Mouse (Mus musculus) neural tube, embryonic 13.5 days (tissue): ENCODE results near the gene Cd247. TPM values are rescaled to one million over a fixed set of nuclear protein-coding genes. Genes with fewer than 3 reads are reported as not detected.

ENCODE experiments used
- ATAC-seq: fragments of 200-750 bp; cut with Nextera tagmentation; 2 replicates; pipeline ENCODE4 v1.8.0; 2017; ENCODE audit warnings: low read depth, mild to moderate bottlenecking, moderate TSS enrichment, moderate library complexity
- H3K27ac ChIP-seq: fragments of 300-500 bp; sonication (generic); replicated peaks from 2 replicates; pipeline ENCODE4 v1.5.1; 2015; ENCODE audit warnings: moderate library complexity, mild to moderate bottlenecking, inconsistent platforms
- H3K27me3 ChIP-seq: fragments of 300-500 bp; sonication (generic); 2 replicates; pipeline ENCODE4 v1.6.1; 2015; ENCODE audit warnings: mild to moderate bottlenecking, inconsistent platforms
- H3K36me3 ChIP-seq: fragments of 300-500 bp; sonication (generic); 2 replicates; pipeline ENCODE4 v1.6.1; 2015; ENCODE audit warnings: mild to moderate bottlenecking, inconsistent platforms
- H3K4me1 ChIP-seq: fragments of 300-500 bp; sonication (generic); replicated peaks from 2 replicates; pipeline ENCODE4 v1.6.1; 2015; ENCODE audit warnings: inconsistent platforms
- H3K4me2 ChIP-seq: fragments of 300-500 bp; sonication (generic); 2 replicates; pipeline ENCODE4 v1.6.1; 2015; ENCODE audit warnings: inconsistent platforms, mild to moderate bottlenecking, moderate library complexity
- H3K4me3 ChIP-seq: fragments of 300-500 bp; sonication (generic); 2 replicates; pipeline ENCODE4 v1.5.1; 2015; ENCODE audit warnings: mild to moderate bottlenecking, inconsistent platforms
- H3K9ac ChIP-seq: fragments of 300-500 bp; sonication (generic); 2 replicates; pipeline ENCODE4 v1.6.1; 2015; ENCODE audit warnings: moderate library complexity, mild to moderate bottlenecking, inconsistent platforms
- H3K9me3 ChIP-seq: fragments of 300-500 bp; sonication (generic); 2 replicates; pipeline ENCODE4 v1.6.1; 2016; ENCODE audit warnings: inconsistent platforms
- WGBS: fragments of 180-500 bp; shearing (Covaris S2); methylation state at CpG from one replicate; pipeline ENCODE4 v1.1.7; 2015; 5-methylcytosine and 5-hydroxymethylcytosine counted together
- polyA plus RNA-seq: library from polyadenylated mRNA; unstranded; fragments of >200 nt; fragmentation: Nextera tagmentation; extraction: Ambion mirVana; gene quantifications from 2 replicates; pipeline ENCODE4 v1.2.1, GENCODE M21; 2015

The Cd247 gene
- polyA plus RNA-seq, 1 experiment from 2014 or later, result 0.60 TPM

DNA sequence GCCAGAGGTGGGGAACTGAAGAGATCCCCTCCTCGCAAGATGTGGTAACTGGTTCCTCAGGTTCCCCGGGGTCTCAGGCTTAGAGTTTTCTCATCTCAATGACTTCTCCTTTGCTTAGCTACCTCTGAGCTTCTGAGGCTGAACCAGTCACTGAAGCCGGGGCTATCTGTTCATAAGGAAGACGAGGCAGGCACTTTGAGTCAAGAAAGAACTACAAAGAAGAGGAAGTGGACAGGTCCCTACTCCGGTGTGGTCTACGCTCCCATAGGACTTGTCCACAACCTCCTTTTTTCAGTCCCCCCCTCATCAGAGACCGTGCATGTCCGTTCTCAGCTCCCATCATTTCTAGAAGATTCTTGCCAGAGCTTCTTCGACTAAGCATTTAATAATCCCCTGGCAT is 7.1 kb upstream of the Cd247 start:
- ATAC-seq, result no peak
- WGBS, result 87% methylated on average over 9 of the region's 9 CpGs
- Histone ChIP-seq H3K4me1 (peaks cover 21% of the 10 kb centered on the region), H3K36me3 (no peaks in the 10 kb centered on the region), H3K9ac (no peak overlapping the region), H3K4me2 (no peak overlapping the region), H3K27ac (no peak overlapping the region), H3K9me3 (no peaks in the 10 kb centered on the region), H3K4me3 (no peak overlapping the region), H3K27me3 (peaks cover 76% of the 10 kb centered on the region)

DNA sequence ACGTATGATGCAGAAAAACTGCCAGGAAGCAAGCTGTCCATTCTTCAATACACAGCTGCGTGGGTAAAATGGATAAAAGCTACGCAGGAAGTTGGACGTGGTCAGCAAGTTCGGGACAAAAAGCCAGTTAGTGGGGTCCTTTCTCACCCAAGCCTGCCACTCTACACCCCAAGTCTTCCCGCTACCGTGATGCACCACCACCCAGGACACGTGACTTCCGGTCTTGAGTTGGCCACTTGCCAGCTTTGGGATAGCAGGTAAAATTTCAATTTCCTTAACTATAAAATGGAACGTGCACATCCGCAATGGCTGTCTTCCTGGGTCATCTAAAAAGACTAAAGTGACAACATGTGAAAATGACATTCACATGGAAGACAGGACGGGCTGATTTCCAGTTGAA is 6.6 kb upstream of the Cd247 start:
- Histone ChIP-seq H3K4me2 (no peak overlapping the region), H3K4me1 (peaks cover 23% of the 10 kb centered on the region), H3K36me3 (no peaks in the 10 kb centered on the region), H3K27ac (no peak overlapping the region), H3K9me3 (no peaks in the 10 kb centered on the region), H3K4me3 (no peak overlapping the region), H3K27me3 (peaks cover 71% of the 10 kb centered on the region), H3K9ac (no peak overlapping the region)
- ATAC-seq, result no peak
- WGBS, result 88% methylated on average over 12 of the region's 12 CpGs

DNA sequence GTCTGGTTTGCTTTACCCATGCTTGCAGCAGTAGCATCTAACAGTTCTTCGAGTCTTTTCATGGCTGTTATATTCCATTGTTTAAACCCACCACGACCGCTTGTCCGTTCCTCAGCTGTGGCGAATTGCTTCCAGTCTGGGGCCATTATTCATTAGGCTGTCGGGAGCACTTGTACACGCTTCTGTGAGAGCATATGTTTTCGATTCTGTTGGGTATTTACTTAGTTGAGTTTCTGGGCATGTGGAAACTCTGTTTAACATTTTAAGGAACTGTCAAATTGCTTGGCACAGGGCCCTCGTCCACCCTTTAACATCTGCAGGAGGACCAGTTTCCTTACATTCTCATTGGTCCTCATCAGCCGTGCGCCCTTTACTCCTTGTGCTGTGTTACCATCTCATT is 2.2 kb upstream of the Cd247 start:
- Histone ChIP-seq H3K9ac (no peak overlapping the region), H3K27ac (no peak overlapping the region), H3K4me2 (peak overlapping the region; percentile 35), H3K36me3 (no peaks in the 10 kb centered on the region), H3K4me3 (no peak overlapping the region), H3K27me3 (peaks cover 75% of the 10 kb centered on the region), H3K4me1 (peaks cover 12% of the 10 kb centered on the region), H3K9me3 (no peaks in the 10 kb centered on the region)
- 0 out of 2 replicates have a peak, but pooled peaks have one; percentile 66 for ATAC-seq
- 14% methylated on average over 11 of the region's 11 CpGs for WGBS

DNA sequence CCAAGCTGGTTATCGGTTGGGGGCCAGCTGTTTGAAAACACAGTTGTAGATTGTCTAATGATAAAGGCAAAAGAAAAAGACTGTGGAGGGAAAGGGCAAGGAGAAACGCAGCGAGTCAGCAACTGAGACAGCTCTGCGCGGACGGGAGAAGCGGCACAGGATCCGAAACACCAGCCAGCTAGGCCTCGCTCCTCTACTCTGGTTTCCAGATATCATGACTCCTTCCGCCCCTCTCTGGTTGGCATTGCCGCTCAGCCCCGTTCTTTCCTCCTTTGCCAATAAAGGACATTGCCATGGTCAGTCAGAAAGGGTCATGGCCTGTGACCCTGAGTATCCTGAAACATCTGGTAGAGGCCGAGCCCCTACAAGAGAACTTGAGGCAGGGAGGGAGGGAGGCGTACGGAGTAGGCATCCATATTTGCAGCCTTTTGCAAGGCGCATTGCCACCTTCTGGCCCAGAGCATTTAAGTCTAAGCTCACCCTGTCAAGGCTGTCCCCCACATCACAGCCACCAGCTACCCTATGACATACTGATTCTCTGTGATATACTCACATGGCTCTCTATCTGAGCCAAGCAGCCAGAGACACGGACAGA is 682 bp downstream of the Cd247 start:
- Histone ChIP-seq H3K27ac (no peak overlapping the region), H3K4me3 (no peak overlapping the region), H3K4me2 (no peak overlapping the region), H3K9ac (no peak overlapping the region), H3K9me3 (no peaks in the 10 kb centered on the region), H3K4me1 (peaks cover 12% of the 10 kb centered on the region), H3K27me3 (peaks cover 47% of the 10 kb centered on the region), H3K36me3 (no peaks in the 10 kb centered on the region)
- WGBS, result 86% methylated on average over 17 of the region's 17 CpGs
- ATAC-seq, result no peak

DNA sequence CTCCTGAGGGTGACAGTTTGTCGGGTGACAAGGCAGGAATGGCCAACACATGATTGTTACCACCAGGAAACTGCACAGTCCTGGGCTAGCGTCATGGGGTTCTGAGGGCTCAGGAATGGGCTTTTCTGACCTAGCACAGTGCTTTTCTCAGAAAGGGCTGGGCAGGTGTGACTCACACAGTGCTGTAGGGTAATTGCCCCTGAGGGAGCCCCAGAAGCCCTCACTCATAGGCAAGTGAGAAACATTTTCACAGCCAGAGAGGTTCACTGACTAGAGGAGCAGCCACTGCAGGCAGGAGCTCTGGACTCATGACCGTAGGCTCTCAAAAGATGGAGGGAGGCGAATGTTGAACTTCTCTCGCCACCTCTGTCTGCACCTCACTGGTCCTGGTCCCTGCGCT is 1.5 kb downstream of the Cd247 start:
- no peak overlapping the region for H3K4me2 ChIP-seq
- WGBS, result 87% methylated on average over 6 of the region's 6 CpGs
- no peaks in the 10 kb centered on the region for H3K9me3 ChIP-seq
- ATAC-seq, result no peak
- H3K4me1 ChIP-seq, result peaks cover 12% of the 10 kb centered on the region
- H3K27ac ChIP-seq, result no peak overlapping the region
- H3K27me3 ChIP-seq, result peaks cover 43% of the 10 kb centered on the region
- H3K36me3 ChIP-seq, result no peaks in the 10 kb centered on the region
- H3K4me3 ChIP-seq, result no peak overlapping the region
- no peak overlapping the region for H3K9ac ChIP-seq

DNA sequence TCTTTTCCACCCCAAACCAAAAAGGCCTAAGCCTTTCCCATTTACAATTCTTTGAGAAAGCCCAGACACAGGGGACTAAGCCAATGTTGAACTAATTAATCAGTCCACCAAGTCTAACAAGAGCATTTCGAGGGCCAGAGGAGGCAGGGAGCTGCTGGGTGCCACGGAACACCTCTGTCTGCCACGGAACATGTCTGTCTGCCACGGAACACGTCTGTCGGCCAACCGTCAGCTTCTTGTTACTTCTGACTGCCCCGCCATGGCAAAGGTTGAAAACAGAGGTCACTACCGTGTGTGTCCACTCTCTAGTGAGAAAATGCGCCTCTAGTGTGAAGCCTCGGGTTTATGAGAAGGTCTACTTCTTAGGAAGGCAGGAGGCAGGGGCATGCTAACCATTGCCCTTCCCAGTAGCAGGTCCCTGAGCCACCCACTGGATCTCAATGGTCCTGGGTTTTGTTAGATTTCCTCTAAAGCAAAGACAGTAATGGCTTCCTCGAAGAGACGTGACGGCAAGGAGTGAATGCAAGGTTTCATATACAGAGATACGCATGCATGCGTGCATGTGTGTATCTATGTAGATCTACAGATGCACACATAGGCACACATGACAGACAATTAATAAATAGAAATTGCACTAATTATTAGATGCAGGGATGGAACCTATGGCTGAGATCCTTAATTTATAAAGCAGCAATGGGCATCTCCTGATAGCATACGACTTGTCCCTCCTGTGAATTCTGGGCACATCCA is 2.2 kb downstream of the Cd247 start:
- Histone ChIP-seq H3K4me3 (no peak overlapping the region), H3K9me3 (no peaks in the 10 kb centered on the region), H3K9ac (no peak overlapping the region), H3K27ac (no peak overlapping the region), H3K4me2 (no peak overlapping the region), H3K36me3 (no peaks in the 10 kb centered on the region), H3K27me3 (peaks cover 41% of the 10 kb centered on the region), H3K4me1 (peaks cover 10% of the 10 kb centered on the region)
- 92% methylated on average over 17 of the region's 17 CpGs for WGBS
- no peak for ATAC-seq

DNA sequence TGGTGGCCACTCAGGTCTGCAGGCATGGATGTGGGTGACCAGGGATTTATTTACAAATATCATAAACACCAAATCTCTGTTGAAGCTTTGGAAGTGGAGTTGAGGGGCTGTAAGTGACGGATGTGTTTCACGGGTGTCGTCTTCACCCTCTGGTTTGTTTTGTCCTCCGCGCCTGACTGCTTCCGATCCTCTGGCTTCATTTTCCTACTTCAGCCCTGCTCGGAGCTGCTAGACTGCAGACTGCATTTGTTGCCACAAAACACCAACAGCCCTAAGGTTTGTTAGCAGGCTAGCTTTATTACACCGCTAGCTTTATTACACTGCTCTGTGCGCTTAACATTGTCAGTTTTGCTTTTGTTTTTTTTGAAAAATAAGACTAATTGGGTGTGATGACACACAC is 2.9 kb downstream of the Cd247 start:
- Histone ChIP-seq H3K9me3 (no peaks in the 10 kb centered on the region), H3K27me3 (peaks cover 40% of the 10 kb centered on the region), H3K4me3 (no peak overlapping the region), H3K4me2 (no peak overlapping the region), H3K36me3 (no peaks in the 10 kb centered on the region), H3K4me1 (peaks cover 2% of the 10 kb centered on the region), H3K9ac (no peak overlapping the region), H3K27ac (no peak overlapping the region)
- WGBS, result 81% methylated on average over 9 of the region's 9 CpGs
- no peak for ATAC-seq

DNA sequence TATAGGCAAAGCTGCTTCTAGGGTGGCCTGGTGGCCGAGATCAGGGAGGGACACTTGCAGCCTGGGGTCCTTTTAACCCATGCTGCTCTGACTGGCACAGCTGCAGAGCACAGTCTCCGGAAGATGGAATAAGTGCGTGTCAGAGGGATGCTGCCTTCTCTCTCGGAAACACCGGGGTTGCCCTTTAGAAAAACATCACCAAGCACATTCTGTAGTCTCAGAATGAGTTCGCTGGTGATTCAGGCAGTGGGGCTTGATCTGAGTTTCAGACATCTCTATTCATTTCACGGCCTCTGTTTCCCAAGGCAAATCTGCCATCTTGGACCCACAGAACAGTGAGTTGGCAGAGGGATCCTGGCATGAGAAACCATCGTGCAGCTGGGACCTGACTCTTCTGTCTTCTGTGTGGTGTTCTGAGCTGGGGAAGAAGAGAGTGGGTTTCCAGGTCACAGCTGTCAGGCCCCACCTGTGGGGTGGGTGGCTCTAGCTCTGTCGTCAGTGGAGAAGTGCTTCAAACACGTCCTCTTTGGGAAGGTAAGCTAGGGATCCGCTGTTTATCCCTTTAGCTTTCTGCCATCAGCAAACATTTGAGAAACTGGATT is 13.3 kb downstream of the Cd247 start:
- Histone ChIP-seq H3K36me3 (no peaks in the 10 kb centered on the region), H3K9ac (no peak overlapping the region), H3K4me2 (no peak overlapping the region), H3K27ac (no peak overlapping the region), H3K4me1 (no peaks in the 10 kb centered on the region), H3K4me3 (no peak overlapping the region), H3K9me3 (peaks cover 7% of the 10 kb centered on the region; the same call in 1 of the 2 replicates), H3K27me3 (no peaks in the 10 kb centered on the region)
- no peak for ATAC-seq
- 87% methylated on average over 11 of the region's 11 CpGs for WGBS

DNA sequence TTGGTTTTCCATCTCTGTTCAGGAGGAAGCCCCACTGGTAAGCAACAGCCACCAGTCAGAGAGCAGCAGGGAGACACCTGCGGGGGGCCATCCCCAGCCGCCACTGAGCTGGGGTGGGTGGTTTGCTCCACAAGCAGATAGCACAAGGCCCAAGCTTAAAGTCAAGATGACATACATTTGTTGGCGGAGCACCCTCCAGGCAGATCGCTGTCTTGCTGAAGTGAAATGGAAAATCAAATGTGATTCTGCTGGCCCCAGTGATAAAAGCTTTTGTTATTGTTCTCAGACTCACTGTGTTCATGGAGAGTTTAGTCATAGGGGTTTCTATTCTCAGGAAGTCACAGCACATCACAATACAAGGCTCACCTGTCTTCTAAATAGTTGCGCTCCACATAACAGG is 14.6 kb downstream of the Cd247 start:
- Histone ChIP-seq H3K4me1 (no peaks in the 10 kb centered on the region), H3K27ac (no peak overlapping the region), H3K4me3 (no peak overlapping the region), H3K9me3 (peaks cover 7% of the 10 kb centered on the region; the same call in 1 of the 2 replicates), H3K4me2 (no peak overlapping the region), H3K27me3 (peaks cover 5% of the 10 kb centered on the region; the same call in 1 of the 2 replicates), H3K36me3 (no peaks in the 10 kb centered on the region), H3K9ac (no peak overlapping the region)
- no peak for ATAC-seq
- 87% methylated on average over 5 of the region's 5 CpGs for WGBS

DNA sequence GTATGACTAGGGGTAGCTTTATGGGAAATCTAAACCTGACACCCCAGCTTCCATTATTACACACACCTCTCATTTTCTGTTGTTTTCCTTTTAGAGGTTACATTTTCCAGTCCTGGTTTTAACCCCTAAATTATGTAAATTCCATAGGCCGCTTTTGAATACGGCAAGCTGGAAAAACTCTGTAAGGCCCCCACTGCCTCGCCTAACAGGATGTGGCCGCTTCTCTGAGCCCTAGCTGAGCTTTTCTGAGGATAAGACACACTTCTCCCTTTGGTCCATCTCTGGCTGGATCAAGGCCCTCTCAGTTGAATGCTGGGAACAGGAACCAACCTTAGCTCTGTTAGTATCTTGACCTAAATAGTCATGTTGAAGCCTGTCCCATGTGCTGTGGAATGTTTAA is 15.7 kb downstream of the Cd247 start:
- no peak overlapping the region for H3K9ac ChIP-seq
- H3K4me3 ChIP-seq, result no peak overlapping the region
- no peak overlapping the region for H3K27ac ChIP-seq
- no peak for ATAC-seq
- peaks cover 6% of the 10 kb centered on the region; the same call in 1 of the 2 replicates for H3K27me3 ChIP-seq
- WGBS, result 91% methylated on average over 4 of the region's 4 CpGs
- no peak overlapping the region for H3K4me2 ChIP-seq
- H3K9me3 ChIP-seq, result peaks cover 7% of the 10 kb centered on the region; the same call in 1 of the 2 replicates
- H3K36me3 ChIP-seq, result no peaks in the 10 kb centered on the region
- no peaks in the 10 kb centered on the region for H3K4me1 ChIP-seq

DNA sequence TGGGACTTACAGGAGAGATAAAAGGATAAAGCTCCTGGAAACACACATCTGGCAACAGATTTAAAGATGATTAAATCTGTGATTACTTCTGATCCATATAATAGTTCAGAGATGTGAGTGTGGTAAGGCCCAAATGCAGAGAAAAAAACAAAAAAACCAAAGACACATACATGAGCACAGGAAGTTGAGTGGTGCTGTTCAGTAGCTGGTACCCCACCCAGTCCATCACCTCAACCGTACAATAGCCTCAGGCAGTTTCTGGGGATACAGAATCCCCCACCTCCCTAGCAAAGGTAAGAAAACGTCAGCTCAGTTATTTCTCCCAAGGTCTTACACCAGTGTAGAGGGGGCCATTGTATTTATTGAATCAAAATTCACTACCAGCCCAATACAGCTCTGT is 22.2 kb downstream of the Cd247 start:
- no peak overlapping the region for H3K4me3 ChIP-seq
- peaks cover 24% of the 10 kb centered on the region for H3K4me1 ChIP-seq
- ATAC-seq, result no peak
- H3K36me3 ChIP-seq, result no peaks in the 10 kb centered on the region
- WGBS, result 77% methylated on average over 2 of the region's 2 CpGs
- peaks cover 54% of the 10 kb centered on the region for H3K27me3 ChIP-seq
- H3K27ac ChIP-seq, result no peak overlapping the region
- no peaks in the 10 kb centered on the region for H3K9me3 ChIP-seq
- H3K4me2 ChIP-seq, result no peak overlapping the region
- H3K9ac ChIP-seq, result no peak overlapping the region

DNA sequence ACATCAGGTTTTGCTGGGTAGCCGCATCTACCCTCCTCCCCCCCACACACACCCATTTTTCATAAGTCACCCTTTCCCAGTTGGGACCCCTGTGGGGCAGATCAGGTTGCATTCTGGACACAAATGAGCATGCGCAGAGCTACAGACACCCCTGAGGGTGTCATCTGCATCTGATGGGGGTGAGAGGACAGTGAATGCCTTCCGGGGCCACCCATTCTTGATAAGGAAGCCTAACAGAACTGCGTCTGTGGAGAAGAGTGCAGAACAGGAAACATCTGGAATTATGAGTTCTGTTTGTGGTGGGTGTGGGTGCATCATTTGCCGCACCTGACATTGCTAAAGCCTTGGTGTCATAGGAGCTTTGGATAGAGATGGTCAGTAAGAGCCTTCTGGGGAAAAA is 22.7 kb downstream of the Cd247 start:
- no peak overlapping the region for H3K27ac ChIP-seq

More for the DNA sequence above, 22.7 kb downstream of the Cd247 start:
- peaks cover 60% of the 10 kb centered on the region for H3K27me3 ChIP-seq
- H3K9ac ChIP-seq, result no peak overlapping the region
- H3K4me3 ChIP-seq, result no peak overlapping the region
- no peaks in the 10 kb centered on the region for H3K36me3 ChIP-seq
- peaks cover 24% of the 10 kb centered on the region for H3K4me1 ChIP-seq
- no peak for ATAC-seq
- no peaks in the 10 kb centered on the region for H3K9me3 ChIP-seq
- no peak overlapping the region for H3K4me2 ChIP-seq
- 82% methylated on average over 5 of the region's 5 CpGs for WGBS
